Mouse (Mus musculus) G1E (cell line): ENCODE results near the gene Sod2. TPM values are rescaled to one million over a fixed set of nuclear protein-coding genes. Genes with fewer than 3 reads are reported as not detected.
A peak's percentile ranks its signal among the peaks of the same experiment; 100 is the strongest.
"Not testable (repeated sequence)": the region's sequence is repeated elsewhere in the genome, so short reads cannot be mapped to it uniquely, and the experiment has no call there.

Experiments used
- ATAC-seq: 2 replicates; pipeline ENCODE4 v1.8.0; 2016; ENCODE audit warnings: mild to moderate bottlenecking; ENCODE audit not compliant: insufficient number of reproducible peaks, poor library complexity, low FRiP score, severe bottlenecking; ENCODE audit errors: extremely low read depth
- DNase-seq: peaks from one replicate; pipeline ENCODE4 v3.0.0; 2012; ENCODE audit warnings: low spot score
- H3K27me3 ChIP-seq: 2 replicates; pipeline ENCODE4 v1.6.1; 2012; ENCODE audit warnings: mild to moderate bottlenecking, low read length, inconsistent platforms; ENCODE audit not compliant: insufficient read depth
- H3K36me3 ChIP-seq: replicated peaks from 2 replicates; pipeline ENCODE3; 2012; ENCODE audit warnings: mild to moderate bottlenecking, inconsistent platforms
- H3K4me1 ChIP-seq: 2 replicates; pipeline ENCODE4 v1.6.1; 2012; ENCODE audit warnings: low read depth, low read length, inconsistent platforms, mixed read lengths; ENCODE audit not compliant: insufficient read depth
- H3K4me3 ChIP-seq: 2 replicates; pipeline ENCODE4 v1.5.1; 2012; ENCODE audit warnings: low read depth, mild to moderate bottlenecking, inconsistent platforms, low read length, moderate library complexity, mixed read lengths
- H3K9me3 ChIP-seq: replicated peaks from 2 replicates; pipeline ENCODE4 v1.6.1; 2012; ENCODE audit warnings: inconsistent platforms
- CTCF ChIP-seq: IDR thresholded peaks from 2 replicates; pipeline ENCODE4 v1.5.1; 2012; ENCODE audit warnings: low read depth, low read length, inconsistent platforms, mixed read lengths
- GATA1 ChIP-seq: IDR thresholded peaks from 2 replicates; pipeline ENCODE4 v1.6.1; 2012; ENCODE audit warnings: borderline replicate concordance, low read length, inconsistent platforms, mixed read lengths
- GATA2 ChIP-seq: IDR thresholded peaks from 2 replicates; pipeline ENCODE4 v1.6.1; 2012; ENCODE audit warnings: low read depth, low read length, inconsistent platforms, borderline replicate concordance
- POLR2AphosphoS5 ChIP-seq: IDR thresholded peaks from 2 replicates; pipeline ENCODE4 v1.6.1; 2012; ENCODE audit warnings: low read depth, low read length, inconsistent platforms; ENCODE audit not compliant: insufficient replicate concordance
- TAL1 ChIP-seq: conservative IDR thresholded peaks from 2 replicates; pipeline ENCODE4 v1.6.1; 2012; ENCODE audit warnings: low read depth, low read length, inconsistent platforms, mixed read lengths
- polyA plus RNA-seq: library from polyadenylated mRNA; stranded (reverse); fragments of >175 nt; gene quantifications from 2 replicates; pipeline ENCODE4 v1.2.3, GENCODE M21; 2012
- total RNA-seq, 2 experiments: library from RNA; stranded (forward) in 1 of 2; stranded (reverse) in 1 of 2; fragments of 200-1000 nt in 1 of 2; fragments of >200 nt in 1 of 2; fragmentation: Nextera tagmentation in 1 of 2; gene quantifications; 2 replicates each; pipeline ENCODE4 v1.2.3; 2014 to 2017

Gene Sod2
- total and polyA plus RNA-seq, 3 experiments: 102 to 407 (median 144) TPM

- Histone ChIP-seq H3K4me3 (peak overlapping the region; percentile 89), H3K9me3 (0 out of 2 replicates have a peak, but pooled peaks cover 2% of the 10 kb centered on the region), H3K4me1 (peaks cover 18% of the 10 kb centered on the region), H3K27me3 (no peaks in the 10 kb centered on the region), H3K36me3 (peaks cover 24% of the 10 kb centered on the region)
- ATAC-seq (peak; percentile 92), DNase-seq (peak; percentile 91)
- TF ChIP-seq GATA1: no peak
- TF ChIP-seq GATA2: no peak
- TF ChIP-seq CTCF: no peak
- no peak for TF ChIP-seq TAL1
- TF ChIP-seq POLR2AphosphoS5: no peak
Observed at GRCm38 (mm10) chr17:13007730-13008425, 1.2 kb downstream of the Sod2 start.

GRCm38 (mm10) chr17:13008528-13008927 lies 1.9 kb downstream of the Sod2 start:
- H3K4me3 ChIP-seq: peak overlapping the region; percentile 89
- 0 out of 2 replicates have a peak, but pooled peaks cover 2% of the 10 kb centered on the region for H3K9me3 ChIP-seq
- H3K4me1 ChIP-seq: peaks cover 18% of the 10 kb centered on the region
- peak; percentile 19 for DNase-seq
- no peak for ATAC-seq
- TF ChIP-seq GATA1: no peak
- TF ChIP-seq CTCF: no peak
- TF ChIP-seq POLR2AphosphoS5: no peak
- no peak for TF ChIP-seq GATA2
- TF ChIP-seq TAL1: no peak
- H3K27me3 ChIP-seq: no peaks in the 10 kb centered on the region
- peaks cover 30% of the 10 kb centered on the region for H3K36me3 ChIP-seq

- H3K9me3 ChIP-seq: 0 out of 2 replicates have a peak, but pooled peaks cover 2% of the 10 kb centered on the region
- DNase-seq: no peak
- TF ChIP-seq POLR2AphosphoS5: no peak
- TF ChIP-seq CTCF: no peak
- TF ChIP-seq TAL1: no peak
- TF ChIP-seq GATA1: no peak
- TF ChIP-seq GATA2: no peak
- peaks cover 18% of the 10 kb centered on the region for H3K4me1 ChIP-seq
- H3K27me3 ChIP-seq: no peaks in the 10 kb centered on the region
- 0 out of 2 replicates have a peak, but pooled peaks have one; percentile 18 for ATAC-seq
- peaks cover 44% of the 10 kb centered on the region for H3K36me3 ChIP-seq
- no peak overlapping the region for H3K4me3 ChIP-seq
Observed at GRCm38 (mm10) chr17:13009887-13010286, 3.2 kb downstream of the Sod2 start.

- Histone ChIP-seq H3K36me3 (peaks cover 59% of the 10 kb centered on the region), H3K4me1 (peaks cover 7% of the 10 kb centered on the region), H3K4me3 (no peak overlapping the region), H3K27me3 (no peaks in the 10 kb centered on the region), H3K9me3 (no peaks in the 10 kb centered on the region)
- no peak for DNase-seq
- ATAC-seq: no peak
- no peak for TF ChIP-seq CTCF
- TF ChIP-seq TAL1: no peak
- no peak for TF ChIP-seq POLR2AphosphoS5
- TF ChIP-seq GATA1: no peak
- no peak for TF ChIP-seq GATA2
Observed at GRCm38 (mm10) chr17:13013316-13013715, 6.7 kb downstream of the Sod2 start.

GRCm38 (mm10) chr17:13036627-13037192 lies 30.1 kb downstream of the Sod2 start:
- not testable (repeated sequence) for ATAC-seq, H3K4me1 ChIP-seq, H3K4me3 ChIP-seq, H3K27me3 ChIP-seq, DNase-seq, H3K9me3 ChIP-seq, H3K36me3 ChIP-seq

GRCm38 (mm10) chr17:13043846-13044673 lies 37.4 kb downstream of the Sod2 start:
- peak; percentile 37; the same call in 1 of the 2 replicates for ATAC-seq

GRCm38 (mm10) chr17:13052124-13052813 lies 45.6 kb downstream of the Sod2 start, which contains the start of gene Gpr31b:
TSS of gene Gpr31b (minus strand) at chr17:13052296.
- not testable (repeated sequence) for ATAC-seq, H3K36me3 ChIP-seq, H3K9me3 ChIP-seq, H3K4me3 ChIP-seq, H3K27me3 ChIP-seq, DNase-seq, H3K4me1 ChIP-seq

More at GRCm38 (mm10) chr17:13043846-13044673, 37.4 kb downstream of the Sod2 start:
- not testable (repeated sequence) for DNase-seq, H3K36me3 ChIP-seq, H3K27me3 ChIP-seq, H3K4me3 ChIP-seq, H3K9me3 ChIP-seq, H3K4me1 ChIP-seq
- TF ChIP-seq CTCF: peak; percentile 39

GRCm38 (mm10) chr17:13060804-13061203 lies 54.2 kb downstream of the Sod2 start, which contains the start of gene Tcp10b:
TSS of gene Tcp10b (plus strand) at chr17:13061104.
- H3K36me3 ChIP-seq, H3K9me3 ChIP-seq, H3K27me3 ChIP-seq, H3K4me3 ChIP-seq, H3K4me1 ChIP-seq, DNase-seq, ATAC-seq: not testable (repeated sequence)

- H3K4me1 ChIP-seq, H3K27me3 ChIP-seq, H3K9me3 ChIP-seq, H3K4me3 ChIP-seq, H3K36me3 ChIP-seq, DNase-seq, ATAC-seq: not testable (repeated sequence)
Observed at GRCm38 (mm10) chr17:13062882-13063281, 56.2 kb downstream of the Sod2 start.
